Mouse (Mus musculus): ENCODE results near the gene Gm20814.
"Not testable (repeated sequence)": the region's sequence is repeated elsewhere in the genome, so short reads cannot be mapped to it uniquely, and the experiment has no call there.

The Gm20814 gene

DNA sequence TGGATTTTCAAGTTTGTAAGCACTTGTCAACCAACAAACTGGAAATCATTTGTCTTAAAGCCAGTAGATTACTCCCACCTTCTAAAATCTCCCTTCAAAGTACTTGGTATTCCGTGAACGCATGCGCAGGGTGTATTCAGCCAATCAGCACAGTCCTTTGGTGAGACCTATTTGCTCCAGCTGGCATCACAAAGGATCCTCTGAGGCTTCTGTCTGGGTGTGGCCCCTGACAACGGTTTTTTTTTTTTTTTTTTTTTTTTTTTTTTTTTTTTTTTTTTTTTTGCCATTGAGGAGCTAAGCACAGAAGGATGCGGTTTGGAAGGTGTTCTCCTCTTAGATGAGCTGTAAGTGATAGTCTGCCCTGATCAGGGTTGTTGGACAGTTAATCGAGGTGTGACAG lies at the start of gene Gm20814:
Gene Gm20814, plus strand, starts transcription at position 301 of the 400 bp plus-strand sequence.
- not testable (repeated sequence) for DNase-seq (ENCODE audit: inconsistent ontology term)

Measured in Muller cell, postnatal 12 days (primary cell).